Mouse (Mus musculus): ENCODE results near the gene Kcnab1. TPM values are rescaled to one million over a fixed set of nuclear protein-coding genes. Genes with fewer than 3 reads are reported as not detected.

Gene Kcnab1
- total and polyA plus RNA-seq, 3 experiments: 0.82 to 4.5 (median 2.9) TPM

DNA sequence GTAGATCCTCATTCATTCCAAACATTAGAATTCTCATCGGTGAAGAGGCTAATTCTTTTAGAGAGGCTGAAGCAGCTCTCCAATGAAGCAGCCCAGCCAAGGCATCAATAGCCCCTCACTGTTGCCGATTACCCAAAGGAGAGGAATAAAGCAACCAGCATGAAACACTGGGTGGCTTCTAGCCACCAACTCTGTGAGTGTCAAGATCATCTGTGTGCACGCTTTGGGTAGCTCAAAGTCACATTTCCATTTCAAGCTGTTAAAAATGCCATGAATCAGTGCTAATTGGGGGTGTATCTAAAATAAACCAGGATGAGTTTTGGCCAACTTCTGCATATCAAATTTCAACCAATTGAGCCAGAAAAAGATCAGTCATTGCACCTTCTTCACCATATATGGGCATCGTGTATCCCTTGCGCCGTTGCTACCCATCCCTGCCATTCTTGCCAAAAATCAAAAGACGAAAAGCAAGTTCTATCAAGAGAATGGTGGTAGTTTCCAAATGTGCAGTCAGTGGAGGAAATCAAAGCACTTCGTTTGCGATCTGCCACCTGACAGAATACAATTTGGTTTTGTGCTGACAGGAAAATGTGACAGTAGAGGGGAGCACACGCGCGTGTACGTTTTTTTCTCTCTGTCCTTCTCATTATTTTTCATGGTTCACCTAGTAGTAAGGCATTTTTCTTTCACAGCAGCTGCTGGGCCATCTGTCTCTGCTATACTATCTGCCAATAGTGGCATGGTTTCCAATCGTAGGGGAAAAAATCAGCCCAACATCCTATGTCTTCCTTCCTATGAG, 213.0 kb downstream of the Kcnab1 start:
- H3K9ac ChIP-seq (ENCODE audit: low read depth, low read length): no peak overlapping the region
- intact Hi-C loops (cut with DNase I): no loop called here
- H3K27me3 ChIP-seq (ENCODE audit: control insufficient read depth, insufficient read depth, low read length): no peaks in the 10 kb centered on the region
- no peak overlapping the region for H3K27ac ChIP-seq
- H3K79me2 ChIP-seq (replicated peaks; ENCODE audit: control insufficient read depth, insufficient read depth, low read length): no peaks in the 10 kb centered on the region
- H3K36me3 ChIP-seq (ENCODE audit: control insufficient read depth, insufficient read depth, low read length): no peaks in the 10 kb centered on the region
- DNase-seq: no peak
- WGBS: 90% methylated on average over 14 of the region's 14 CpGs
- no peaks in the 10 kb centered on the region for H3K4me1 ChIP-seq (ENCODE audit: control insufficient read depth, insufficient read depth, low read length)
- H3K4me3 ChIP-seq: no peak overlapping the region
- TF ChIP-seq CTCF (IDR thresholded peaks at IDR 0.05): no peak
- no peak for TF ChIP-seq EP300 (IDR thresholded peaks at IDR 0.05; ENCODE audit: insufficient read depth, low read depth, low read length)
- TF ChIP-seq POLR2A (IDR thresholded peaks at IDR 0.05; ENCODE audit: insufficient read depth, low read depth, low read length): no peak

DNA sequence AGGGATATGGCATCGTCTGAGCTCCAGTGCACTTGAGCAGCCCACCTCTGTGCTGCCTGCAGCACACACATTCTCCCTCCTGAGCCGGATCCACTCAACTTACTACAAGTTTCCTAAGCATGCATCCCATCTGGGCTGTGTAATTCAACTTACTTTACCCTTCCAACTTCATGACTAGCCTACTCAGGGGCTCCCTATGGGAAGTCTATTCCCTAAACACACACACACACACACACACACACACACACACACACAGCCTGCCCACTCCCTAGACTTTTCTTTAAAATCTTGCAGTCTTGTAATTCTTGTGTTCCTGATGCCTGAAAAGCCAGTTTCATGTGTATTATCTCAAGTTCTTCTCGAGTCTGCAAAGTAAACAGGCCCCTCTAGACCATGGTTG, 216.1 kb downstream of the Kcnab1 start:
- H3K4me3 ChIP-seq: no peak overlapping the region
- TF ChIP-seq CTCF (IDR thresholded peaks at IDR 0.05) (no peak), EP300 (IDR thresholded peaks at IDR 0.05; ENCODE audit: insufficient read depth, low read depth, low read length) (no peak), POLR2A (IDR thresholded peaks at IDR 0.05; ENCODE audit: insufficient read depth, low read depth, low read length) (no peak)
- no peak for DNase-seq
- H3K79me2 ChIP-seq (replicated peaks; ENCODE audit: control insufficient read depth, insufficient read depth, low read length): no peaks in the 10 kb centered on the region
- no peaks in the 10 kb centered on the region for H3K36me3 ChIP-seq (ENCODE audit: control insufficient read depth, insufficient read depth, low read length)
- H3K4me1 ChIP-seq (ENCODE audit: control insufficient read depth, insufficient read depth, low read length): no peaks in the 10 kb centered on the region
- intact Hi-C loops (cut with DNase I): no loop called here
- no peaks in the 10 kb centered on the region for H3K27me3 ChIP-seq (ENCODE audit: control insufficient read depth, insufficient read depth, low read length)
- WGBS: 58% methylated on average over 3 of the region's 3 CpGs
- H3K27ac ChIP-seq: no peak overlapping the region
- no peak overlapping the region for H3K9ac ChIP-seq (ENCODE audit: low read depth, low read length)

DNA sequence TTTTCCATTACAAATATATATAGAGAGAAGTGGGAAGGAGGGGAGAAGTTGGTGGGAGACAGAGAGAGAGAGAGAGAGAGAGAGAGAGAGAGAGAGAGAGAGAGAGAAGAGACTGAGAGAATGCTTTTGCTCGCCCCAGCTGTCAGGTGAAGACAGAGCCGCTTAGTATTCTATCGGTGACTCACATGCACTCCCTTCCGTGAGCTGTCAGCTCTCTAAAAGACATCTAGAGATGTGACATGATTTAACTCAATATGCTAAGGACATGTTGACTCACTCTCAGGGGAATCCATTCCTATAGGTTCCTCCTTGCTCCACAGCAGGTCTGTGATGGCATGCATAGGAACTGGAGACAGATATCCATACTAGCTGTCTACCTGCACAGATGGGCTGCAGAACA, 219.6 kb downstream of the Kcnab1 start:
- Histone ChIP-seq H3K36me3 (ENCODE audit: control insufficient read depth, insufficient read depth, low read length) (no peaks in the 10 kb centered on the region), H3K27me3 (ENCODE audit: control insufficient read depth, insufficient read depth, low read length) (no peaks in the 10 kb centered on the region), H3K9ac (ENCODE audit: low read depth, low read length) (no peak overlapping the region), H3K4me3 (no peak overlapping the region), H3K79me2 (replicated peaks; ENCODE audit: control insufficient read depth, insufficient read depth, low read length) (no peaks in the 10 kb centered on the region), H3K4me1 (ENCODE audit: control insufficient read depth, insufficient read depth, low read length) (no peaks in the 10 kb centered on the region), H3K27ac (no peak overlapping the region)
- DNase-seq: no peak
- intact Hi-C loops (cut with DNase I): no loop called here
- 82% methylated on average over 4 of the region's 4 CpGs for WGBS
- TF ChIP-seq POLR2A (IDR thresholded peaks at IDR 0.05; ENCODE audit: insufficient read depth, low read depth, low read length) (no peak), EP300 (IDR thresholded peaks at IDR 0.05; ENCODE audit: insufficient read depth, low read depth, low read length) (no peak), CTCF (IDR thresholded peaks at IDR 0.05) (no peak)

DNA sequence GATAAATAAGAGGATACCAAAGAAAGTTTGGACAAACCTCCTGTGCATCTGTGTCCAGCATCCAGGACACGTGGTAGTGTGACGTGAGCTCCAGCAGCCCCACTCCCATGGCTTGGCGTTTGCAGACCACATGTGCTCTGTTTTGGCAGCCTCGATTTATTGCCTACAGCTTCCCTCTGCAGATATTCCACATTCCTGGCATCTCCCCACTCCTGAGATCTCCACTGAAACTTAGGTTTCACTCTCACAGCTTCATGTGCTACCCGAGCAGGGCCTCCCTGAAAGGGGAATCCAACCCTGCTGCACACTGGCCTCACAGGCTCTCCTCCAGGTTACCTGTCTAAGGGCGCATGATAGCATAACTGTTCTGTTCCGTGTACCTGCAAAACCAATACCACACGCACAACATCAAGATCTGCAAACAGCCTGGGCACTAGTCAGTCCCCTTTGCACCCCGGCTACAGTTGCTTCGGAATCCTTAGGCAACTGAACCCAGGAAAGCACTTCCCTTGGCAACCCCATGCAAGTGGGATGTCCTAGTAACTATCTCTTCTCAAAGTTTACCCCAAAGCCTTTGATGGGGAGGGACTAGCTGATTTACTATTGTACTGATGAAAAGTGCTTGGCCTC, 228.8 kb downstream of the Kcnab1 start:
- TF ChIP-seq POLR2A (IDR thresholded peaks at IDR 0.05; ENCODE audit: insufficient read depth, low read depth, low read length) (no peak), EP300 (IDR thresholded peaks at IDR 0.05; ENCODE audit: insufficient read depth, low read depth, low read length) (no peak), CTCF (IDR thresholded peaks at IDR 0.05) (no peak)
- Histone ChIP-seq H3K27ac (no peak overlapping the region), H3K27me3 (ENCODE audit: control insufficient read depth, insufficient read depth, low read length) (no peaks in the 10 kb centered on the region), H3K79me2 (replicated peaks; ENCODE audit: control insufficient read depth, insufficient read depth, low read length) (no peaks in the 10 kb centered on the region), H3K36me3 (ENCODE audit: control insufficient read depth, insufficient read depth, low read length) (no peaks in the 10 kb centered on the region), H3K4me1 (ENCODE audit: control insufficient read depth, insufficient read depth, low read length) (no peaks in the 10 kb centered on the region), H3K9ac (ENCODE audit: low read depth, low read length) (no peak overlapping the region), H3K4me3 (no peak overlapping the region)
- 81% methylated on average over 10 of the region's 10 CpGs for WGBS
- DNase-seq: no peak
- intact Hi-C loops (cut with DNase I): no loop called here

GRCm38 (mm10) chr3:65340173-65340951, 231.2 kb downstream of the Kcnab1 start:
- H3K36me3 ChIP-seq (ENCODE audit: control insufficient read depth, insufficient read depth, low read length): no peaks in the 10 kb centered on the region
- H3K4me3 ChIP-seq: no peak overlapping the region
- H3K27ac ChIP-seq: no peak overlapping the region
- H3K4me1 ChIP-seq (ENCODE audit: control insufficient read depth, insufficient read depth, low read length): no peaks in the 10 kb centered on the region
- no peak for DNase-seq
- intact Hi-C loops (cut with DNase I): no loop called here
- TF ChIP-seq POLR2A (IDR thresholded peaks at IDR 0.05; ENCODE audit: insufficient read depth, low read depth, low read length): no peak
- no peak for TF ChIP-seq CTCF (IDR thresholded peaks at IDR 0.05)
- TF ChIP-seq EP300 (IDR thresholded peaks at IDR 0.05; ENCODE audit: insufficient read depth, low read depth, low read length): no peak
- no peaks in the 10 kb centered on the region for H3K79me2 ChIP-seq (replicated peaks; ENCODE audit: control insufficient read depth, insufficient read depth, low read length)
- no peak overlapping the region for H3K9ac ChIP-seq (ENCODE audit: low read depth, low read length)
- no peaks in the 10 kb centered on the region for H3K27me3 ChIP-seq (ENCODE audit: control insufficient read depth, insufficient read depth, low read length)
- 85% methylated on average over 5 of the region's 5 CpGs for WGBS

Measured in heart, adult 2 months (tissue).